Mouse (Mus musculus): ENCODE data around the gene Pak7. TPM values are rescaled to one million over a fixed set of nuclear protein-coding genes. Genes with fewer than 3 reads are reported as not detected.

Pak7 gene
- polyA plus RNA-seq, 1 experiment from 2014 or later, result 2.2 TPM

GRCm38 (mm10) chr2:136107597-136107996, 280.2 kb downstream of the Pak7 start:
- H3K36me3 ChIP-seq (ENCODE audit: control insufficient read depth, insufficient read depth, low read length), result no peaks in the 10 kb centered on the region
- H3K9me3 ChIP-seq (ENCODE audit: control insufficient read depth, low read length), result no peaks in the 10 kb centered on the region
- H3K4me1 ChIP-seq (ENCODE audit: control insufficient read depth, insufficient read depth, low read length), result no peaks in the 10 kb centered on the region; the same call in 1 of the 2 replicates
- H3K27me3 ChIP-seq (ENCODE audit: control insufficient read depth, insufficient read depth, low read length), result no peaks in the 10 kb centered on the region
- ATAC-seq (ENCODE audit: insufficient number of reproducible peaks, low FRiP score, low TSS enrichment, low read depth) (peak; percentile 19; the same call in 1 of the 2 replicates), DNase-seq (ENCODE audit: low spot score) (peak; percentile 22)
- H3K27ac ChIP-seq (replicated peaks; ENCODE audit: low read depth, low read length), result no peak overlapping the region
- no peak overlapping the region for H3K4me2 ChIP-seq (ENCODE audit: low read depth, severe bottlenecking)
- no peak overlapping the region for H3K4me3 ChIP-seq (ENCODE audit: low read depth, low read length)
- no peak overlapping the region for H3K9ac ChIP-seq (ENCODE audit: low read length)

- no peak overlapping the region for H3K4me3 ChIP-seq (ENCODE audit: low read depth, low read length)
- 90% methylated on average over 3 of the region's 3 CpGs for WGBS
- DNase-seq (ENCODE audit: low spot score) (no peak), ATAC-seq (ENCODE audit: insufficient number of reproducible peaks, low FRiP score, low TSS enrichment, low read depth) (no peak)
- no peaks in the 10 kb centered on the region for H3K4me1 ChIP-seq (ENCODE audit: control insufficient read depth, insufficient read depth, low read length)
- H3K27ac ChIP-seq (replicated peaks; ENCODE audit: low read depth, low read length), result no peak overlapping the region
- no peaks in the 10 kb centered on the region for H3K36me3 ChIP-seq (ENCODE audit: control insufficient read depth, insufficient read depth, low read length)
- no peaks in the 10 kb centered on the region for H3K9me3 ChIP-seq (ENCODE audit: control insufficient read depth, low read length)
- H3K4me2 ChIP-seq (ENCODE audit: low read depth, severe bottlenecking), result no peak overlapping the region
- H3K9ac ChIP-seq (ENCODE audit: low read length), result no peak overlapping the region
- no peaks in the 10 kb centered on the region for H3K27me3 ChIP-seq (ENCODE audit: control insufficient read depth, insufficient read depth, low read length)
Observed at GRCm38 (mm10) chr2:136097143-136097542, 290.6 kb downstream of the Pak7 start.

- H3K4me3 ChIP-seq (ENCODE audit: low read depth, low read length), result no peak overlapping the region
- 69% methylated on average over 2 of the region's 2 CpGs for WGBS
- H3K27me3 ChIP-seq (ENCODE audit: control insufficient read depth, insufficient read depth, low read length), result no peaks in the 10 kb centered on the region
- H3K9me3 ChIP-seq (ENCODE audit: control insufficient read depth, low read length), result no peaks in the 10 kb centered on the region
- no peak overlapping the region for H3K27ac ChIP-seq (replicated peaks; ENCODE audit: low read depth, low read length)
- H3K4me2 ChIP-seq (ENCODE audit: low read depth, severe bottlenecking), result no peak overlapping the region
- no peaks in the 10 kb centered on the region for H3K4me1 ChIP-seq (ENCODE audit: control insufficient read depth, insufficient read depth, low read length)
- no peak for ATAC-seq (ENCODE audit: insufficient number of reproducible peaks, low FRiP score, low TSS enrichment, low read depth)
- H3K9ac ChIP-seq (ENCODE audit: low read length), result no peak overlapping the region
- H3K36me3 ChIP-seq (ENCODE audit: control insufficient read depth, insufficient read depth, low read length), result no peaks in the 10 kb centered on the region
- no peak for DNase-seq (ENCODE audit: low spot score)
Observed at GRCm38 (mm10) chr2:136095978-136096377, 291.8 kb downstream of the Pak7 start.

GRCm38 (mm10) chr2:136064356-136064755, 323.4 kb downstream of the Pak7 start:
- H3K36me3 ChIP-seq (ENCODE audit: control insufficient read depth, insufficient read depth, low read length), result no peaks in the 10 kb centered on the region
- no peak overlapping the region for H3K4me3 ChIP-seq (ENCODE audit: low read depth, low read length)
- H3K4me1 ChIP-seq (ENCODE audit: control insufficient read depth, insufficient read depth, low read length), result 0 out of 2 replicates have a peak, but pooled peaks cover 3% of the 10 kb centered on the region
- 85% methylated on average over 1 of the region's 1 CpGs for WGBS
- H3K27ac ChIP-seq (replicated peaks; ENCODE audit: low read depth, low read length), result no peak overlapping the region
- ATAC-seq (ENCODE audit: insufficient number of reproducible peaks, low FRiP score, low TSS enrichment, low read depth), result no peak
- peaks cover 11% of the 10 kb centered on the region for H3K27me3 ChIP-seq (ENCODE audit: control insufficient read depth, insufficient read depth, low read length)
- no peak for DNase-seq (ENCODE audit: low spot score)
- H3K9me3 ChIP-seq (ENCODE audit: control insufficient read depth, low read length), result no peaks in the 10 kb centered on the region
- H3K9ac ChIP-seq (ENCODE audit: low read length), result no peak overlapping the region
- H3K4me2 ChIP-seq (ENCODE audit: low read depth, severe bottlenecking), result no peak overlapping the region

- H3K27me3 ChIP-seq (ENCODE audit: control insufficient read depth, insufficient read depth, low read length), result peaks cover 31% of the 10 kb centered on the region
- DNase-seq (ENCODE audit: low spot score) (peak; percentile 52), ATAC-seq (ENCODE audit: insufficient number of reproducible peaks, low FRiP score, low TSS enrichment, low read depth) (peak; percentile 28; the same call in 1 of the 2 replicates)
- H3K9me3 ChIP-seq (ENCODE audit: control insufficient read depth, low read length), result no peaks in the 10 kb centered on the region
- peak overlapping the region; percentile 55 for H3K4me2 ChIP-seq (ENCODE audit: low read depth, severe bottlenecking)
- H3K4me1 ChIP-seq (ENCODE audit: control insufficient read depth, insufficient read depth, low read length), result peaks cover 11% of the 10 kb centered on the region
- no peak overlapping the region for H3K27ac ChIP-seq (replicated peaks; ENCODE audit: low read depth, low read length)
- 1% methylated on average over 37 of the region's 37 CpGs for WGBS
- H3K4me3 ChIP-seq (ENCODE audit: low read depth, low read length), result peak overlapping the region; percentile 33
- no peaks in the 10 kb centered on the region for H3K36me3 ChIP-seq (ENCODE audit: control insufficient read depth, insufficient read depth, low read length)
- no peak overlapping the region for H3K9ac ChIP-seq (ENCODE audit: low read length)
Observed at GRCm38 (mm10) chr2:136059029-136059669, 328.6 kb downstream of the Pak7 start.

GRCm38 (mm10) chr2:136058398-136058797, 329.4 kb downstream of the Pak7 start:
- H3K9me3 ChIP-seq (ENCODE audit: control insufficient read depth, low read length), result no peaks in the 10 kb centered on the region
- no peak for DNase-seq (ENCODE audit: low spot score)
- ATAC-seq (ENCODE audit: insufficient number of reproducible peaks, low FRiP score, low TSS enrichment, low read depth), result no peak
- WGBS, result 5% methylated on average over 7 of the region's 7 CpGs
- H3K27ac ChIP-seq (replicated peaks; ENCODE audit: low read depth, low read length), result no peak overlapping the region
- peak overlapping the region; percentile 55 for H3K4me2 ChIP-seq (ENCODE audit: low read depth, severe bottlenecking)
- no peaks in the 10 kb centered on the region for H3K36me3 ChIP-seq (ENCODE audit: control insufficient read depth, insufficient read depth, low read length)
- H3K4me1 ChIP-seq (ENCODE audit: control insufficient read depth, insufficient read depth, low read length), result peaks cover 11% of the 10 kb centered on the region
- H3K27me3 ChIP-seq (ENCODE audit: control insufficient read depth, insufficient read depth, low read length), result peaks cover 31% of the 10 kb centered on the region
- no peak overlapping the region for H3K9ac ChIP-seq (ENCODE audit: low read length)
- H3K4me3 ChIP-seq (ENCODE audit: low read depth, low read length), result 0 out of 2 replicates have a peak overlapping the region, but pooled peaks have one; percentile 8

- Histone ChIP-seq H3K36me3 (ENCODE audit: control insufficient read depth, insufficient read depth, low read length) (no peaks in the 10 kb centered on the region), H3K27me3 (ENCODE audit: control insufficient read depth, insufficient read depth, low read length) (peaks cover 31% of the 10 kb centered on the region), H3K4me1 (ENCODE audit: control insufficient read depth, insufficient read depth, low read length) (peaks cover 11% of the 10 kb centered on the region), H3K4me2 (ENCODE audit: low read depth, severe bottlenecking) (peak overlapping the region; percentile 55), H3K27ac (replicated peaks; ENCODE audit: low read depth, low read length) (no peak overlapping the region), H3K4me3 (ENCODE audit: low read depth, low read length) (0 out of 2 replicates have a peak overlapping the region, but pooled peaks have one; percentile 8), H3K9me3 (ENCODE audit: control insufficient read depth, low read length) (no peaks in the 10 kb centered on the region), H3K9ac (ENCODE audit: low read length) (no peak overlapping the region)
- DNase-seq (ENCODE audit: low spot score), result peak; percentile 52
- no peak; the same call in 1 of the 2 replicates for ATAC-seq (ENCODE audit: insufficient number of reproducible peaks, low FRiP score, low TSS enrichment, low read depth)
- WGBS, result 4% methylated on average over 19 of the region's 19 CpGs
Observed at GRCm38 (mm10) chr2:136057861-136058331, 329.9 kb downstream of the Pak7 start.

- WGBS, result 2% methylated on average over 8 of the region's 8 CpGs
- DNase-seq (ENCODE audit: low spot score) (peak; percentile 33), ATAC-seq (ENCODE audit: insufficient number of reproducible peaks, low FRiP score, low TSS enrichment, low read depth) (0 out of 2 replicates have a peak, but pooled peaks have one; percentile 48)
- Histone ChIP-seq H3K27me3 (ENCODE audit: control insufficient read depth, insufficient read depth, low read length) (peaks cover 3% of the 10 kb centered on the region), H3K27ac (replicated peaks; ENCODE audit: low read depth, low read length) (no peak within 1 kb of the TSS), H3K4me1 (ENCODE audit: control insufficient read depth, insufficient read depth, low read length) (peaks cover 10% of the 10 kb centered on the region), H3K4me3 (ENCODE audit: low read depth, low read length) (peak within 1 kb of the TSS; percentile 19), H3K9me3 (ENCODE audit: control insufficient read depth, low read length) (no peaks in the 10 kb centered on the region), H3K36me3 (ENCODE audit: control insufficient read depth, insufficient read depth, low read length) (no peaks in the 10 kb centered on the region), H3K9ac (ENCODE audit: low read length) (no peak within 1 kb of the TSS), H3K4me2 (ENCODE audit: low read depth, severe bottlenecking) (peak within 1 kb of the TSS; percentile 44)
Observed at GRCm38 (mm10) chr2:136051688-136052289, 336.0 kb downstream of the Pak7 start, which contains the start of gene Lamp5. Gene Lamp5, plus strand, starts transcription at chr2:136052239.

Data from limb, embryonic 11.5 days (tissue).